Mouse (Mus musculus) MEL (cell line): ENCODE results near the gene Btn1a1.

Experiments used
- CTCF ChIP-seq, 3 experiments: IDR thresholded peaks in 2 of 3; conservative IDR thresholded peaks in 1 of 3; 2 replicates each; pipeline ENCODE4 v1.5.1; 2011 to 2012; ENCODE audit warnings: low read length in 3 of 3, low read depth in 2 of 3, mild to moderate bottlenecking in 2 of 3, improper control_type of control experiment in 1 of 3, inconsistent platforms in 1 of 3, mixed read lengths in 1 of 3, moderate library complexity in 1 of 3; ENCODE audit not compliant: control insufficient read depth in 1 of 3, insufficient read depth in 1 of 3, poor library complexity in 1 of 3, severe bottlenecking in 1 of 3
- ELF1 ChIP-seq: IDR thresholded peaks from 2 replicates; pipeline ENCODE4 v1.6.1; 2014; ENCODE audit warnings: low read depth, mild to moderate bottlenecking, inconsistent platforms, low read length, improper control_type of control experiment, moderate library complexity
- EP300 ChIP-seq, 2 experiments: IDR thresholded peaks; 2 replicates each; pipeline ENCODE4 v1.6.1; 2011; ENCODE audit warnings: improper control_type of control experiment in 2 of 2, low read length in 2 of 2, low read depth in 1 of 2, mild to moderate bottlenecking in 1 of 2
- GATA1 ChIP-seq: IDR thresholded peaks from 2 replicates; pipeline ENCODE4 v1.6.1; 2011; ENCODE audit warnings: low read depth, low read length, improper control_type of control experiment
- JUND ChIP-seq: IDR thresholded peaks from 2 replicates; pipeline ENCODE4 v1.6.1; 2011; ENCODE audit warnings: low read depth, mild to moderate bottlenecking, improper control_type of control experiment, low read length
- MAZ ChIP-seq: IDR thresholded peaks from 2 replicates; pipeline ENCODE4 v1.6.1; 2012; ENCODE audit warnings: low read depth, mild to moderate bottlenecking, inconsistent platforms, low read length, improper control_type of control experiment
- POLR2A ChIP-seq, 2 experiments: IDR thresholded peaks; 2 replicates each; pipeline ENCODE4 v1.6.1; 2011 to 2012; ENCODE audit warnings: low read length in 2 of 2, mild to moderate bottlenecking in 2 of 2, control low read depth in 1 of 2, improper control_type of control experiment in 1 of 2, low read depth in 1 of 2, moderate library complexity in 1 of 2; ENCODE audit not compliant: control insufficient read depth in 1 of 2, insufficient read depth in 1 of 2, poor library complexity in 1 of 2
- POLR2AphosphoS2 ChIP-seq: IDR thresholded peaks from 2 replicates; pipeline ENCODE4 v1.6.1; 2011; ENCODE audit warnings: low read length, improper control_type of control experiment
- ZMIZ1 ChIP-seq: IDR thresholded peaks from 2 replicates; pipeline ENCODE4 v1.6.1; 2012; ENCODE audit warnings: low read depth, mild to moderate bottlenecking, inconsistent platforms, low read length, improper control_type of control experiment, moderate library complexity

- TF ChIP-seq ZMIZ1 (no peak), GATA1 (no peak), CTCF (IDR thresholded peaks at IDR 0.05 in 2 of 3, conservative IDR thresholded peaks at IDR 0.05 in 1 of 3; ENCODE audit: control insufficient read depth in 1 of 3, insufficient read depth in 1 of 3, low read depth in 2 of 3, low read length in 3 of 3, poor library complexity in 1 of 3, severe bottlenecking in 1 of 3) (no peak), EP300 (IDR thresholded peaks at IDR 0.05; ENCODE audit: low read depth in 1 of 2, low read length in 2 of 2) (no peak), POLR2A (IDR thresholded peaks at IDR 0.05; ENCODE audit: control insufficient read depth in 1 of 2, insufficient read depth in 1 of 2, low read depth in 1 of 2, low read length in 2 of 2, poor library complexity in 1 of 2) (no peak), JUND (no peak), POLR2AphosphoS2 (no peak), MAZ (no peak), ELF1 (no peak)
These were observed 35.8 kb upstream of the Btn1a1 start for GRCm38 (mm10) chr13:23501511-23501910.
